In the genomic region with DNA sequence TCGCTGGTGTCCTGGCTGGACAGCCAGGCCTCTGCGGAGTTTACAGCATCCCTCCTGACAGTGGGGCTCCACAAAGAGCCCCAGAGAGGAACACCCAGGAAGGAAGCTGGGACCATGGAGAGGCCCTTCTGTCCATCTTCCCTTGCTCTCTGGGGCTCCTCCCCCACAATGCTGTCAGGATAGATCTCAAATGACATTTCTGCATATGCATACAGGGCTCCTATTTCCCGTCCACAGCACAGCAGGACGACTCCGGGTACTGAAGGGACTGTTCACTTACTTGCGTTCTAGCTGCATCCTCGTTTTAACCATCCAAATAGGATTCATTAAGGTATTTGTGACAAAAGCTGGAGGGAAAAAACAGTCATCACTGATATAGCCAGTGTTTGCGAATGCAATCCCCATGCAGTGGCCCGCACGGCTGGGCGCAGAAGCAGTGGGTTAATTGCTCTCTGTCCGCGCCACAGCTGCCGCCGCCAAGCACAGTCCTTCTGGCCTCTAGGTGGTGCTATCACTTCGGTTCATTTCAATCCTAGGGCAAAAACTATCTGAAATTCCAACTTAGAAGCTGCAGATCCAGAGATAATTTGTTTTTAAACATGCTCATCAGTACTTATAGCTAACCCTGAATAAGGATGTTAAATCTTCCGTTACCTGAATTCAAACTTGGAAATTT, we compare ENCODE assay signal across 9 mouse cellular contexts. TPM values are rescaled to one million over a fixed set of nuclear protein-coding genes. Genes with fewer than 3 reads are reported as not detected.
DNase-seq lines count a peak whose midpoint lies in the region; ATAC-seq and TF ChIP-seq lines count a peak whose summit lies in the region.
"Had no signal": no experiment of that assay in that cellular context is flagged by ENCODE, and none has a peak within 500 bp of the region (broad histone marks: within the 10 kb centered on the region; RNA-seq: fewer than 3 reads in every experiment).

No protein-coding gene starts in this region.

- TF ChIP-seq CTCF in heart, postnatal 0 days (IDR thresholded peaks at IDR 0.05; ENCODE audit: low read depth), result peak; percentile 74
- TF ChIP-seq CTCF in CH12.LX (conservative IDR thresholded peaks at IDR 0.05 in 1 of 2, IDR thresholded peaks at IDR 0.05 in 1 of 2; ENCODE audit: low read depth in 2 of 2, low read length in 2 of 2), result peak in 1 of 2 experiments; percentile 58; a peak in 2 of 4 replicates
- peak; percentile 74 for TF ChIP-seq CTCF in cerebellum, adult 2 months (IDR thresholded peaks at IDR 0.05; ENCODE audit: borderline replicate concordance, insufficient read depth, low read depth, low read length)

- no peak overlapping the region for H3K4me2 ChIP-seq in heart, postnatal 0 days (ENCODE audit: low read depth, low read length)
- no peak overlapping the region for H3K4me2 ChIP-seq in CH12.LX (ENCODE audit: insufficient read depth, low read depth, poor library complexity, severe bottlenecking)
- H3K4me2 ChIP-seq in forebrain, embryonic 14.5 days (ENCODE audit: low read length), result 0 out of 2 replicates have a peak overlapping the region, but pooled peaks have one; percentile 18
- H3K4me2 ChIP-seq: liver, embryonic 13.5 days had no signal

- 38% methylated on average over 17 of the region's 17 CpGs for WGBS in heart, postnatal 0 days
- 34% methylated on average over 17 of the region's 17 CpGs for WGBS in cerebellum, adult 2 months
- WGBS in forebrain, embryonic 14.5 days, result 28% methylated on average over 17 of the region's 17 CpGs

- H3K27me3 ChIP-seq in heart, postnatal 0 days (ENCODE audit: control insufficient read depth, insufficient read depth, low read length), result no peaks in the 10 kb centered on the region
- no peaks in the 10 kb centered on the region for H3K27me3 ChIP-seq in CH12.LX (replicated peaks)
- H3K27me3 ChIP-seq in cerebellum, adult 2 months (ENCODE audit: control insufficient read depth, insufficient read depth, low read length), result no peaks in the 10 kb centered on the region
- H3K27me3 ChIP-seq in forebrain, embryonic 14.5 days (replicated peaks; ENCODE audit: control insufficient read depth, insufficient read depth, low read length), result no peaks in the 10 kb centered on the region
- H3K27me3 ChIP-seq: liver, embryonic 13.5 days had no signal

- no peaks in the 10 kb centered on the region for H3K79me2 ChIP-seq in CH12.LX (replicated peaks; ENCODE audit: control insufficient read depth, extremely low read depth, insufficient read depth, poor library complexity, severe bottlenecking)

- intact Hi-C loops in heart, postnatal 25 days (cut with DNase I), result loop anchor here (2.0 to 5.0 kb wide), 4 partner anchors 45 to 225 kb away; no protein-coding TSS in a partner anchor

- no peak for TF ChIP-seq POLR2A in CH12.LX (IDR thresholded peaks at IDR 0.05; ENCODE audit: low read depth, low read length)
- TF ChIP-seq POLR2A in cerebellum, adult 2 months (IDR thresholded peaks at IDR 0.05; ENCODE audit: borderline replicate concordance, insufficient read depth, low read length), result no peak

- no peak for TF ChIP-seq EP300 in heart, postnatal 0 days (IDR thresholded peaks at IDR 0.05; ENCODE audit: low read depth)
- TF ChIP-seq EP300 in CH12.LX (IDR thresholded peaks at IDR 0.05; ENCODE audit: low read length), result no peak

- peak; percentile 63 for DNase-seq in heart, postnatal 0 days (ENCODE audit: low spot score)
- no peak for DNase-seq in heart, postnatal 25 days (ENCODE audit: low spot score)
- DNase-seq in CH12.LX (ENCODE audit: extremely low read depth), result no peak
- DNase-seq in cerebellum, adult 2 months, result peak; percentile 45 to 56
- DNase-seq in forebrain, embryonic 14.5 days (ENCODE audit: low spot score), result peak; percentile 83
- DNase-seq in kidney, postnatal 25 days, result peak; percentile 66 to 77
- DNase-seq in mesoderm, embryonic 11.5 days (ENCODE audit: low read depth, low spot score), result peak; percentile 68
- DNase-seq in testis, postnatal 10 days (ENCODE audit: low spot score), result peak; percentile 76
- DNase-seq: liver, embryonic 13.5 days had no signal

- no peak overlapping the region for H3K4me3 ChIP-seq in heart, postnatal 0 days (ENCODE audit: low read depth, low read length)
- H3K4me3 ChIP-seq in CH12.LX (replicated peaks in 1 of 3; ENCODE audit: low read depth in 2 of 3, low read length in 2 of 3, poor library complexity in 1 of 3), result no peak overlapping the region
- no peak overlapping the region for H3K4me3 ChIP-seq in cerebellum, adult 2 months (replicated peaks; ENCODE audit: insufficient read depth, low read depth, low read length)
- H3K4me3 ChIP-seq in forebrain, embryonic 14.5 days (ENCODE audit: low read depth, low read length), result no peak overlapping the region
- H3K4me3 ChIP-seq: liver, embryonic 13.5 days had no signal

- ATAC-seq in heart, postnatal 0 days (ENCODE audit: insufficient read depth, low read depth), result peak; percentile 49; the same call in 1 of the 2 replicates
- ATAC-seq in forebrain, embryonic 14.5 days, result peak; percentile 82

- TF ChIP-seq RAD21 in CH12.LX (IDR thresholded peaks at IDR 0.05; ENCODE audit: low read depth, low read length), result peak; percentile 20; the same call in 1 of the 2 replicates

- no peak overlapping the region for H3K27ac ChIP-seq in heart, postnatal 0 days (ENCODE audit: low read depth)
- H3K27ac ChIP-seq in CH12.LX (ENCODE audit: insufficient read depth, low read depth), result no peak overlapping the region
- H3K27ac ChIP-seq in cerebellum, adult 2 months (ENCODE audit: insufficient read depth, low read length), result no peak overlapping the region
- no peak overlapping the region for H3K27ac ChIP-seq in forebrain, embryonic 14.5 days (ENCODE audit: low read depth, low read length)
- H3K27ac ChIP-seq: liver, embryonic 13.5 days had no signal

- H3K9ac ChIP-seq in heart, postnatal 0 days (replicated peaks; ENCODE audit: low read depth, low read length), result no peak overlapping the region
- no peak overlapping the region for H3K9ac ChIP-seq in CH12.LX (ENCODE audit: insufficient read depth, low read depth)
- no peak overlapping the region for H3K9ac ChIP-seq in forebrain, embryonic 14.5 days (ENCODE audit: low read length)
- H3K9ac ChIP-seq: liver, embryonic 13.5 days had no signal

- no peaks in the 10 kb centered on the region for H3K4me1 ChIP-seq in heart, postnatal 0 days (ENCODE audit: control insufficient read depth, insufficient read depth)
- peaks cover 0 to 3% of the 10 kb centered on the region in 2 experiments; a peak in 2 of 4 replicates for H3K4me1 ChIP-seq in CH12.LX (ENCODE audit: control insufficient read depth in 1 of 2, insufficient read depth in 2 of 2)
- no peaks in the 10 kb centered on the region for H3K4me1 ChIP-seq in cerebellum, adult 2 months (ENCODE audit: control insufficient read depth, insufficient read depth, low read length)
- H3K4me1 ChIP-seq in forebrain, embryonic 14.5 days (ENCODE audit: control insufficient read depth, insufficient read depth, low read length), result no peaks in the 10 kb centered on the region
- H3K4me1 ChIP-seq: liver, embryonic 13.5 days had no signal

- dilution Hi-C loops in CH12.LX (cut with MboI; ENCODE audit: extremely low pct_ligation_motif_present, extremely low pct_unique_long_range_greater_than_20kb, low sequenced_read_pairs), result no loop called here

- H3K36me3 ChIP-seq in heart, postnatal 0 days (replicated peaks; ENCODE audit: control insufficient read depth, insufficient read depth, low read length), result peaks cover 4% of the 10 kb centered on the region; the same call in 1 of the 2 replicates
- H3K36me3 ChIP-seq in CH12.LX (replicated peaks in 1 of 2; ENCODE audit: control insufficient read depth in 1 of 2, insufficient read depth in 1 of 2, low read length in 1 of 2), result peaks cover 43 to 80% of the 10 kb centered on the region in 2 experiments
- H3K36me3 ChIP-seq in forebrain, embryonic 14.5 days (ENCODE audit: control insufficient read depth, insufficient read depth, low read length), result 0 out of 2 replicates have a peak, but pooled peaks cover 4% of the 10 kb centered on the region

- H3K9me3 ChIP-seq in heart, postnatal 0 days (replicated peaks; ENCODE audit: control insufficient read depth, low read length), result no peaks in the 10 kb centered on the region
- H3K9me3 ChIP-seq in CH12.LX (replicated peaks; ENCODE audit: low read length), result no peaks in the 10 kb centered on the region
- H3K9me3 ChIP-seq in forebrain, embryonic 14.5 days (replicated peaks; ENCODE audit: control insufficient read depth, low read length), result no peaks in the 10 kb centered on the region
- H3K9me3 ChIP-seq: liver, embryonic 13.5 days had no signal

- in situ Hi-C loops in CH12.LX (cut with MboI; ENCODE audit: low pct_ligation_motif_present, low pct_unique_long_range_greater_than_20kb, low sequenced_read_pairs), result no loop called here

TF ChIP-seq in CH12.LX, 34 proteins besides CTCF, POLR2A, EP300 and RAD21 (continues in another document):
- no peak for TF ChIP-seq NELFE (IDR thresholded peaks at IDR 0.05; ENCODE audit: low read depth, low read length)

RNA-seq across cellular contexts. Expression of gene Tmem201, which starts 14.4 kb away (rescaled TPM):
- total RNA-seq in heart, postnatal 0 days (2014; rRNA removed; ENCODE audit: low replicate concordance), result 64.7 and 80.0 TPM in 2 replicates
- 38.8 and 43.0 TPM in 2 replicates for polyA plus RNA-seq in heart, postnatal 0 days (2015; fragmentation: Nextera tagmentation; extraction: Ambion mirVana)
- 10 to 100 TPM; 82.3 to 89.7 TPM for total RNA-seq in heart, postnatal 25 days (2021)
- total RNA-seq in CH12.LX (2012; rRNA removed), result 16.2 and 18.0 TPM in 2 replicates
- total RNA-seq in CH12.LX (2014; rRNA removed), result 6.4 and 6.5 TPM in 2 replicates
- 23.7 and 29.2 TPM in 2 replicates for polyA plus RNA-seq in CH12.LX (2012; ENCODE audit: insufficient read length, low read depth)
- polyA plus RNA-seq in cerebellum, adult 2 months (2012; rRNA removed), result 146 and 171 TPM in 2 replicates
- polyA plus RNA-seq in forebrain, embryonic 14.5 days (2014; fragmentation: Nextera tagmentation; extraction: Ambion mirVana), result 20.4 and 24.9 TPM in 2 replicates

RNA-seq across cellular contexts. Expression of gene Slc25a33, which starts 21.8 kb away (rescaled TPM):
- 3.0 and 9.8 TPM in 2 replicates for total RNA-seq in heart, postnatal 0 days (2014; rRNA removed; ENCODE audit: low replicate concordance)
- 13.3 and 15.1 TPM in 2 replicates for polyA plus RNA-seq in heart, postnatal 0 days (2015; fragmentation: Nextera tagmentation; extraction: Ambion mirVana)
- total RNA-seq in heart, postnatal 25 days (2021), result 10 to 100 TPM; 22.5 to 30.5 TPM
- total RNA-seq in CH12.LX (2012; rRNA removed), result 24.4 and 25.3 TPM in 2 replicates
- total RNA-seq in CH12.LX (2014; rRNA removed), result 32.3 and 35.5 TPM in 2 replicates
- 32.4 and 33.3 TPM in 2 replicates for polyA plus RNA-seq in CH12.LX (2012; ENCODE audit: insufficient read length, low read depth)
- 73.4 and 77.0 TPM in 2 replicates for polyA plus RNA-seq in cerebellum, adult 2 months (2012; rRNA removed)
- 20.4 and 21.9 TPM in 2 replicates for polyA plus RNA-seq in forebrain, embryonic 14.5 days (2014; fragmentation: Nextera tagmentation; extraction: Ambion mirVana)

RNA-seq across cellular contexts. Expression of gene Pik3cd, which starts 49.9 kb away (rescaled TPM):
- 2.3 and 14.8 TPM in 2 replicates for total RNA-seq in heart, postnatal 0 days (2014; rRNA removed; ENCODE audit: low replicate concordance)
- polyA plus RNA-seq in heart, postnatal 0 days (2015; fragmentation: Nextera tagmentation; extraction: Ambion mirVana), result 1.3 and 1.4 TPM in 2 replicates
- 1 to 10 TPM; 4.0 to 4.3 TPM for total RNA-seq in heart, postnatal 25 days (2021)
- total RNA-seq in CH12.LX (2012; rRNA removed) (84.0 and 95.0 TPM in 2 replicates), CH12.LX (2014; rRNA removed) (57.0 and 60.3 TPM in 2 replicates)
- polyA plus RNA-seq in CH12.LX (2012; ENCODE audit: insufficient read length, low read depth), result 62.4 and 72.1 TPM in 2 replicates
- 8.3 and 8.6 TPM in 2 replicates for polyA plus RNA-seq in cerebellum, adult 2 months (2012; rRNA removed)
- polyA plus RNA-seq in forebrain, embryonic 14.5 days (2014; fragmentation: Nextera tagmentation; extraction: Ambion mirVana), result 8.9 and 12.9 TPM in 2 replicates

Comparison
In these comparisons a context has a peak if more than half of its experiments do, and no peak if none do; other contexts are left out.
1. DNase-seq: peak in heart, postnatal 0 days (single experiment), cerebellum, adult 2 months (2 of 2), forebrain, embryonic 14.5 days (single experiment), kidney, postnatal 25 days (2 of 2), mesoderm, embryonic 11.5 days (single experiment) and testis, postnatal 10 days (single experiment); none in heart, postnatal 25 days (single experiment) and CH12.LX (single experiment).